Mouse (Mus musculus) embryonic facial prominence, embryonic 14.5 days (tissue): ENCODE measurements at regions not wholly inside any gene's neighbourhood (a gene's known extent, or its start where the extent isn't known, plus 50 kb on each side); places are given as distances from the start of the nearest gene placed in this dataset.

Source experiments
- ATAC-seq: fragments of 200-750 bp; cut with Nextera tagmentation; 2 replicates; pipeline ENCODE4 v1.8.0; 2017; ENCODE audit warnings: low read depth, moderate number of reproducible peaks, moderate TSS enrichment
- DNase-seq: peaks from one replicate; pipeline ENCODE4 v3.0.0-alpha.2; 2015; ENCODE audit warnings: low spot score
- H3K27ac ChIP-seq: fragments of 300-500 bp; sonication (generic); replicated peaks from 2 replicates; pipeline ENCODE4 v1.5.1; 2014; ENCODE audit warnings: low read depth, mild to moderate bottlenecking, low read length, moderate library complexity
- H3K27me3 ChIP-seq: fragments of 300-500 bp; sonication (generic); replicated peaks from 2 replicates; pipeline ENCODE4 v1.6.1; 2014; ENCODE audit warnings: low read length; ENCODE audit not compliant: control insufficient read depth, insufficient read depth
- H3K36me3 ChIP-seq: fragments of 300-500 bp; sonication (generic); 2 replicates; pipeline ENCODE4 v1.6.1; 2014; ENCODE audit warnings: low read length, mixed read lengths; ENCODE audit not compliant: control insufficient read depth, insufficient read depth
- H3K4me1 ChIP-seq: fragments of 300-500 bp; sonication (generic); 2 replicates; pipeline ENCODE4 v1.6.1; 2014; ENCODE audit warnings: antibody characterized with exemption, low read length; ENCODE audit not compliant: control insufficient read depth, insufficient read depth
- H3K4me2 ChIP-seq: fragments of 300-500 bp; sonication (generic); 2 replicates; pipeline ENCODE4 v1.6.1; 2014; ENCODE audit warnings: low read depth, mild to moderate bottlenecking, low read length, moderate library complexity, mixed read lengths
- H3K4me3 ChIP-seq: fragments of 300-500 bp; sonication (generic); 2 replicates; pipeline ENCODE4 v1.5.1; 2014; ENCODE audit warnings: low read depth, mild to moderate bottlenecking, low read length
- H3K9ac ChIP-seq: fragments of 300-500 bp; sonication (generic); 2 replicates; pipeline ENCODE4 v1.6.1; 2014; ENCODE audit warnings: low read depth, mild to moderate bottlenecking, low read length, moderate library complexity, mixed read lengths
- H3K9me3 ChIP-seq: fragments of 300-500 bp; sonication (generic); 2 replicates; pipeline ENCODE4 v1.6.1; 2016; ENCODE audit warnings: low read length; ENCODE audit not compliant: control insufficient read depth
- WGBS: fragments of 180-500 bp; shearing (Covaris S2); extraction: QIAGEN DNeasy Blood & Tissue Kit; methylation state at CpG from one replicate; pipeline ENCODE4 v1.1.7; 2014; 5-methylcytosine and 5-hydroxymethylcytosine counted together

GRCm38 (mm10) chr16:84606010-84606803, 91.3 kb downstream of the A730009L09Rik start:
- no peaks in the 10 kb centered on the region for H3K27me3 ChIP-seq
- no peak overlapping the region for H3K9ac ChIP-seq
- DNase-seq, result no peak
- no peak overlapping the region for H3K27ac ChIP-seq
- no peak overlapping the region for H3K4me3 ChIP-seq
- no peaks in the 10 kb centered on the region for H3K4me1 ChIP-seq
- 64% methylated on average over 5 of the region's 5 CpGs for WGBS
- no peaks in the 10 kb centered on the region for H3K9me3 ChIP-seq
- no peaks in the 10 kb centered on the region for H3K36me3 ChIP-seq
- ATAC-seq, result no peak
- H3K4me2 ChIP-seq, result no peak overlapping the region

- Histone ChIP-seq H3K4me3 (no peak overlapping the region), H3K4me2 (no peak overlapping the region), H3K4me1 (no peaks in the 10 kb centered on the region), H3K36me3 (no peaks in the 10 kb centered on the region), H3K9me3 (no peaks in the 10 kb centered on the region), H3K27ac (no peak overlapping the region), H3K9ac (no peak overlapping the region), H3K27me3 (no peaks in the 10 kb centered on the region)
- DNase-seq (no peak), ATAC-seq (no peak)
- WGBS, result 60% methylated on average over 2 of the region's 2 CpGs
Observed at GRCm38 (mm10) chr16:84606804-84607095, 91.8 kb downstream of the A730009L09Rik start.

DNA sequence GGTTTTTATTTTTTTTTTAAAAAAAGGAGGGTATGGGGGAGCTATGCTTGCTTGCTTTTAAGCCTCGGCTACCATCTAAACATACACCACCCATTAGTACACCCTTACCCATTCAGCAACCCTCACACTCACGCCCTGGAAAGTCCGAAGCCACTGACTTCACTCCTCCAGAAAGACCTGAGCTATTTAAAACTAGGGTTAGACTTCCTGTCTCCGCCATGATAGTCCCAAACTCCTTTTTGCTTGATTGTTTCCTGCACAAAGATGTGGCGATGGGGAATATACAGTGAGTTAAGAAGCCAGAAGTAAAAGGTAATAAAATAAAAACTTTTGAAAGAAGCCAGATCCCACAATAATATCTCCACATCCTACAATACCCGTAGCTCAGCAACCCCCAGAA, 92.6 kb downstream of the A730009L09Rik start:
- Histone ChIP-seq H3K27me3 (no peaks in the 10 kb centered on the region), H3K4me1 (no peaks in the 10 kb centered on the region), H3K4me2 (no peak overlapping the region), H3K4me3 (no peak overlapping the region), H3K27ac (no peak overlapping the region), H3K9me3 (no peaks in the 10 kb centered on the region), H3K9ac (no peak overlapping the region), H3K36me3 (no peaks in the 10 kb centered on the region)
- WGBS, result 78% methylated on average over 6 of the region's 6 CpGs
- DNase-seq (no peak), ATAC-seq (no peak)

DNA sequence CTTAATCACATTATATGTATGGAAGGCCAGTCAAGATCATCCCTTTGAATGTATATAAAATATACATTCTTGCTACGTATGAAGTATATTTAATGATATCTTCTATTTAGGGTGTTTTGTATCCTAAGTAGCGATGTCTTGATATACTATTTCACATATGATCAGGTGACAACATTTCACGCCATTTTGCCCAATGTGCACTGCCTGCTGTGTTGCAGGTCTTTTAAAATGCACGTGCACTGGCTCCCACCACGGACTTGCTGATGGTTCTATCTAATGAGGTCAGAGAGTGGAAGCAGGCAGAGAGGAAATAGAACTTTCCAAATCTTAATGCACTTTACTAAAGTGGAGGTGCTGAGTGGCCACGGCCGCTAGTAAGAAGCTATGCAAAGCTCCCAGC, 100.8 kb downstream of the A730009L09Rik start:
- Histone ChIP-seq H3K27me3 (no peaks in the 10 kb centered on the region), H3K4me3 (no peak overlapping the region), H3K9ac (no peak overlapping the region), H3K27ac (no peak overlapping the region), H3K4me2 (no peak overlapping the region), H3K36me3 (no peaks in the 10 kb centered on the region), H3K9me3 (no peaks in the 10 kb centered on the region), H3K4me1 (no peaks in the 10 kb centered on the region)
- no peak for DNase-seq
- 89% methylated on average over 7 of the region's 7 CpGs for WGBS
- ATAC-seq, result no peak

DNA sequence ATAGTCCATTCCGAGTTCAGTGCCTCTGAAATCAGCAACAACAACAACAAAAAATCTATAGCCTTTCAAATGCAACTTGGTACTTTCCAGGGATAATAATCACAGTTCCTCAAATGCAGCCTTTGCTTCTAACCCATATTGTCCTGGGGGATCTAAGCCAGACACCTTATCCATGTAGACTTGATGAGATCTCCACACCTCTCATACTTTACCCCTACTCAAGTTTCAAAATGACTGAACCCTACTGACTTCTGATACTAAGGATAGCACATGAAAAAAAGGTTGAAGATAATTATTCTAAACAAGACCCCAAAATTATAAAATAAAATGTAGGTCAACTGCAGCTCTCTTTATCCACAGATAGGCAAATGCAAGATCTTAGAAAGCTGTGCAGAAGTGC, 101.2 kb downstream of the A730009L09Rik start:
- H3K27me3 ChIP-seq, result no peaks in the 10 kb centered on the region
- no peak overlapping the region for H3K4me3 ChIP-seq
- H3K9ac ChIP-seq, result no peak overlapping the region
- no peaks in the 10 kb centered on the region for H3K4me1 ChIP-seq
- H3K36me3 ChIP-seq, result no peaks in the 10 kb centered on the region
- DNase-seq (no peak), ATAC-seq (no peak)
- 56% methylated on average over 1 of the region's 1 CpGs for WGBS
- H3K4me2 ChIP-seq, result no peak overlapping the region
- H3K9me3 ChIP-seq, result no peaks in the 10 kb centered on the region
- no peak overlapping the region for H3K27ac ChIP-seq

DNA sequence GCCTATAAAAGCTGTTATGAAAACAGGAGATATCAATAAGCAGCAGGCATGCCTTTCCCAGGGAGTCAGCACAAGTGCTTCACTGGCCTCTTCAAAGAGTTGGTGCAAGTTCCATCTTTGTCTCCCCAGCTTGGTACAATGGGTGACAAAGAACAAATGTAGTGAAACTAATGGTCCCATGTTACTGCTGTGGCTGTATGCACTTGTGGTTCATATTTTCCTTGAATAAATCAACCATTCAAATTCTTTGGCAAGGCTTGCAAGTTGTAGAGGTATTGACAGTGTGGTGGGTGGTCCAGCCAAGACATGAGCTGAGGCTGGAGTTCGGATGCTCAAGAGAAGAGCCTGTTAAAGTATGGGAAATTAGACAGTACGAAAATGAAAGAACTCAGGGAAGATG, 103.5 kb downstream of the A730009L09Rik start:
- Histone ChIP-seq H3K36me3 (no peaks in the 10 kb centered on the region), H3K4me2 (no peak overlapping the region), H3K9me3 (no peaks in the 10 kb centered on the region), H3K27me3 (no peaks in the 10 kb centered on the region), H3K27ac (no peak overlapping the region), H3K4me3 (no peak overlapping the region), H3K4me1 (no peaks in the 10 kb centered on the region), H3K9ac (no peak overlapping the region)
- DNase-seq (no peak), ATAC-seq (no peak)
- WGBS, result 71% methylated on average over 2 of the region's 2 CpGs

DNA sequence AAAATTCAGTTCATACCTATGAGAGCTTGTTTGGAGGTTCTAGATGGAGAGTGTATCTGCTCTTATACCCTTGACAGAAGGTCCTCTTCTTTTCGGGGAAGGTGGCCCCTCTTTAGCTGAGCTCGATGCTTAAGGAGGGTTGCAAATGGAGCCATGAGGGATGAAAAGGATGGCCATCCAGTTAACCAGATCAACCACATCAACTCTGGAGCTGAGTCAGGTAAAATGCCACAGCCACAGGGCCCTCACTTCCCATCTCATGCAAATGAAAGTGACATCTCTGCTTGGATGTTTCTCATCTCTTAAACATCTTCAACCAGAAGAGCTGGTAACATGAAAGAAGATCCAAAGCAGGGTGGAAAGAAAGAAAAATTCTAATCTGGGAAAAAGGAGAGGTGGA, 105.0 kb downstream of the A730009L09Rik start:
- no peaks in the 10 kb centered on the region for H3K9me3 ChIP-seq
- no peaks in the 10 kb centered on the region for H3K4me1 ChIP-seq
- no peaks in the 10 kb centered on the region for H3K27me3 ChIP-seq
- no peak for DNase-seq
- H3K27ac ChIP-seq, result no peak overlapping the region
- WGBS, result 89% methylated on average over 2 of the region's 2 CpGs
- H3K4me3 ChIP-seq, result no peak overlapping the region
- no peak for ATAC-seq
- no peaks in the 10 kb centered on the region for H3K36me3 ChIP-seq
- no peak overlapping the region for H3K4me2 ChIP-seq
- no peak overlapping the region for H3K9ac ChIP-seq

- no CpG with 5 or more reads among the region's 1 CpGs for WGBS
- no peak for DNase-seq
- Histone ChIP-seq H3K9me3 (no peaks in the 10 kb centered on the region), H3K36me3 (no peaks in the 10 kb centered on the region), H3K9ac (no peak overlapping the region), H3K4me2 (no peak overlapping the region), H3K4me1 (no peaks in the 10 kb centered on the region), H3K27me3 (no peaks in the 10 kb centered on the region), H3K27ac (no peak overlapping the region), H3K4me3 (no peak overlapping the region)
- ATAC-seq, result no peak
Observed at GRCm38 (mm10) chr16:84620861-84621260, 105.9 kb downstream of the A730009L09Rik start.

DNA sequence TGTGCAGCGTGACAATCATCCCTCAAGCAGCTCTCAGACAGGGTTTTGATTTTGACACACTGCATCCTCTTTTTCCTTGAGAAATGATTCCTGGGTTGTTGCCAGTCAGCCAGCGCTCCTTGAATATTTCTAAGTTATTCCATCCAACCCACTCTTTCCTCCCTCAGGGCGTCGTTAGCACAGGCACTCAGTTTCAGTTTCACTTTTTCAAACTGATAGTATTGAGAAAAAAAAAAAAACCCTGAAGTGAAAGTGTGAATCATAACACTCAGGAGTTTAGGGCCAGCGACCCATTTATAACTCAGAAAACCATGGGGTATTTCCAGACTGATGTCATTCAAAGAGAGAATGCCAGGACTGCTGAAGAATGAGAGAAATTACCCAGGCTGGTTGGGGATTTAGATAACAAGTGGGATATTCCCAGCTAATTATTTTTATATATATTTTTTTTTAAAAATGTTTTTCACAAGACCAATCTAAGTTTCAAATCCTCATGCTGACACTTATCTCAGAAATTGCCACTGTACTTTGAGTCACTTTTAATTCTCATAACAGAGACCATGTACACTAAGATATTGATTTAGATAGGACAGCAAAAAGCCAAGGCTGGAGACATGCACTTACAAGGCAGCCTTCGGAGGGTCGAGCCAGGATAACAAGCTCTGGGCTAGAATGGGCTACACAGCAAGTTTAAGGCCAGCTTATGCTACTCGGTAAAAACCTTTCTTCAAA, 106.5 kb downstream of the A730009L09Rik start:
- Histone ChIP-seq H3K36me3 (no peaks in the 10 kb centered on the region), H3K4me3 (no peak overlapping the region), H3K27ac (no peak overlapping the region), H3K9ac (no peak overlapping the region), H3K4me2 (no peak overlapping the region), H3K27me3 (no peaks in the 10 kb centered on the region), H3K4me1 (no peaks in the 10 kb centered on the region), H3K9me3 (no peaks in the 10 kb centered on the region)
- no peak for ATAC-seq
- peak; percentile 75 for DNase-seq
- WGBS, result 56% methylated on average over 8 of the region's 8 CpGs
